In genomic region chr10:42090147-42090546, GRCm38 (mm10) we compare ENCODE assay signal across 11 mouse cellular contexts.
DNase-seq lines count a peak whose midpoint lies in the region; ATAC-seq and TF ChIP-seq lines count a peak whose summit lies in the region.
"Had no signal": no experiment of that assay in that cellular context is flagged by ENCODE, and none has a peak within 500 bp of the region (broad histone marks: within the 10 kb centered on the region; RNA-seq: fewer than 3 reads in every experiment).

No protein-coding gene starts in this region.

- no peak overlapping the region for H3K4me3 ChIP-seq in embryonic facial prominence, embryonic 13.5 days
- no peak overlapping the region for H3K4me3 ChIP-seq in embryonic facial prominence, embryonic 10.5 days
- H3K4me3 ChIP-seq in kidney, adult 2 months (ENCODE audit: insufficient read depth, low read depth, low read length): no peak overlapping the region
- no peak overlapping the region for H3K4me3 ChIP-seq in testis, adult 2 months (ENCODE audit: control insufficient read depth, low read depth, low read length)
- H3K4me3 ChIP-seq: forebrain, embryonic 15.5 days had no signal

- no peaks in the 10 kb centered on the region for H3K36me3 ChIP-seq in embryonic facial prominence, embryonic 13.5 days
- no peaks in the 10 kb centered on the region for H3K36me3 ChIP-seq in embryonic facial prominence, embryonic 10.5 days (replicated peaks)
- no peaks in the 10 kb centered on the region for H3K36me3 ChIP-seq in kidney, adult 2 months (ENCODE audit: control insufficient read depth, insufficient read depth, low read length)
- no peaks in the 10 kb centered on the region for H3K36me3 ChIP-seq in testis, adult 2 months (ENCODE audit: control insufficient read depth, insufficient read depth, low read length)
- H3K36me3 ChIP-seq: forebrain, embryonic 15.5 days had no signal

- H3K9ac ChIP-seq in embryonic facial prominence, embryonic 13.5 days: no peak overlapping the region
- H3K9ac ChIP-seq: forebrain, embryonic 15.5 days had no signal

- peak overlapping the region; percentile 74; the same call in 1 of the 2 replicates for H3K27ac ChIP-seq in embryonic facial prominence, embryonic 13.5 days
- no peak overlapping the region for H3K27ac ChIP-seq in embryonic facial prominence, embryonic 10.5 days (replicated peaks)
- H3K27ac ChIP-seq in kidney, adult 2 months (ENCODE audit: insufficient read depth, low read depth, low read length): peak overlapping the region; percentile 91
- peak overlapping the region; percentile 79 for H3K27ac ChIP-seq in testis, adult 2 months (ENCODE audit: control insufficient read depth, insufficient read depth, low read depth, low read length)
- H3K27ac ChIP-seq: forebrain, embryonic 15.5 days had no signal

- no peak for DNase-seq in embryonic facial prominence, embryonic 10.5 days (ENCODE audit: low spot score)
- no peak for DNase-seq in kidney, adult 2 months
- DNase-seq in kidney, adult 11 months: no peak
- no peak for DNase-seq in testis, postnatal 10 days (ENCODE audit: low spot score)
- no peak for DNase-seq in ovary, postnatal 14 days (ENCODE audit: low spot score)
- DNase-seq: cerebellum, adult 2 months; right cerebral cortex, postnatal 4 days had no signal

- H3K9me3 ChIP-seq in embryonic facial prominence, embryonic 13.5 days: peaks cover 3% of the 10 kb centered on the region; the same call in 1 of the 2 replicates
- no peaks in the 10 kb centered on the region; the same call in 1 of the 2 replicates for H3K9me3 ChIP-seq in embryonic facial prominence, embryonic 10.5 days
- H3K9me3 ChIP-seq: forebrain, embryonic 15.5 days had no signal

- H3K4me1 ChIP-seq in embryonic facial prominence, embryonic 13.5 days: peaks cover 25% of the 10 kb centered on the region
- H3K4me1 ChIP-seq in embryonic facial prominence, embryonic 10.5 days: peaks cover 25% of the 10 kb centered on the region
- H3K4me1 ChIP-seq in kidney, adult 2 months (ENCODE audit: control insufficient read depth, insufficient read depth, low read length): peaks cover 46% of the 10 kb centered on the region
- H3K4me1 ChIP-seq in testis, adult 2 months (ENCODE audit: control insufficient read depth, insufficient read depth, low read length): peaks cover 8% of the 10 kb centered on the region; the same call in 1 of the 2 replicates

- no peak for TF ChIP-seq POLR2A in kidney, adult 2 months (IDR thresholded peaks at IDR 0.05; ENCODE audit: low read depth, low read length)
- TF ChIP-seq POLR2A in testis, adult 2 months (IDR thresholded peaks at IDR 0.05; ENCODE audit: control insufficient read depth, low read depth, low read length): no peak

- no peaks in the 10 kb centered on the region for H3K27me3 ChIP-seq in embryonic facial prominence, embryonic 13.5 days
- H3K27me3 ChIP-seq in embryonic facial prominence, embryonic 10.5 days (replicated peaks; ENCODE audit: low read depth, poor library complexity, severe bottlenecking): peaks cover 57% of the 10 kb centered on the region
- no peaks in the 10 kb centered on the region for H3K27me3 ChIP-seq in kidney, adult 2 months (replicated peaks; ENCODE audit: control insufficient read depth, insufficient read depth, low read length)
- H3K27me3 ChIP-seq in testis, adult 2 months (ENCODE audit: control insufficient read depth, insufficient read depth, low read length): no peaks in the 10 kb centered on the region
- H3K27me3 ChIP-seq: forebrain, embryonic 15.5 days had no signal

- no peak for ATAC-seq in embryonic facial prominence, embryonic 13.5 days (ENCODE audit: insufficient number of reproducible peaks, insufficient read depth, low FRiP score, low TSS enrichment, low read depth)
- ATAC-seq in CD4-positive, CD25-positive, alpha-beta regulatory T cell, adult 4 months: no peak
- ATAC-seq: forebrain, embryonic 15.5 days had no signal

- no peak overlapping the region for H3K4me2 ChIP-seq in embryonic facial prominence, embryonic 13.5 days
- H3K4me2 ChIP-seq: forebrain, embryonic 15.5 days had no signal

- TF ChIP-seq CTCF in kidney, adult 2 months (conservative IDR thresholded peaks at IDR 0.05; ENCODE audit: insufficient read depth, insufficient read length, low read depth, low read length): no peak
- no peak for TF ChIP-seq CTCF in testis, adult 2 months (IDR thresholded peaks at IDR 0.05; ENCODE audit: control insufficient read depth, insufficient read depth, insufficient replicate concordance, low read depth, low read length)

- 36% methylated on average over 3 of the region's 3 CpGs for WGBS in embryonic facial prominence, embryonic 13.5 days
- 63% methylated on average over 3 of the region's 3 CpGs for WGBS in embryonic facial prominence, embryonic 10.5 days
- 27% methylated on average over 3 of the region's 3 CpGs for WGBS in kidney, adult 2 months
